In genomic region chr12:26903073-26903893, GRCm38 (mm10) we compare ENCODE assay signal across 8 mouse cellular contexts.
DNase-seq lines count a peak whose midpoint lies in the region; ATAC-seq and TF ChIP-seq lines count a peak whose summit lies in the region.
"Had no signal": no experiment of that assay in that cellular context is flagged by ENCODE, and none has a peak within 500 bp of the region (broad histone marks: within the 10 kb centered on the region; RNA-seq: fewer than 3 reads in every experiment).

No protein-coding gene starts in this region.

- in situ Hi-C loops in ES-E14 (cut with MboI; ENCODE audit: low sequenced_read_pairs in 2 of 2, unreplicated experiment in 2 of 2), result no loop called here

- ATAC-seq in midbrain, postnatal 0 days (ENCODE audit: low FRiP score), result peak; percentile 94
- ATAC-seq in megakaryocyte progenitor cell, adult 5-6 weeks (replicated peaks; ENCODE audit: poor library complexity), result no peak

- no peak for DNase-seq in ES-E14 (ENCODE audit: low read depth, low spot score)
- DNase-seq in brain, adult 2 months (ENCODE audit: low read depth, low spot score), result peak; percentile 75
- DNase-seq in frontal cortex, postnatal 25 days (ENCODE audit: low spot score in 2 of 2), result peak; percentile 15 to 21
- peak; percentile 15 to 24 for DNase-seq in layer of hippocampus, adult 2 months (ENCODE audit: low spot score in 2 of 2)
- peak; percentile 85 for DNase-seq in midbrain, postnatal 0 days (ENCODE audit: low spot score)
- DNase-seq in adrenal gland, adult 2 months, result no peak
- DNase-seq: liver, embryonic 13.5 days had no signal

- H3K4me1 ChIP-seq in ES-E14 (ENCODE audit: control insufficient read depth in 2 of 2, insufficient read depth in 2 of 2, low read length in 2 of 2, poor library complexity in 1 of 2), result peaks cover 0 to 6% of the 10 kb centered on the region in 2 experiments; a peak in 2 of 4 replicates
- peaks cover 9% of the 10 kb centered on the region; the same call in 1 of the 2 replicates for H3K4me1 ChIP-seq in midbrain, postnatal 0 days (ENCODE audit: insufficient read depth, low read length)
- H3K4me1 ChIP-seq: liver, embryonic 13.5 days had no signal

- no peaks in the 10 kb centered on the region for H3K36me3 ChIP-seq in ES-E14 (ENCODE audit: control insufficient read depth, insufficient read depth, low read length, poor library complexity, severe bottlenecking)
- no peaks in the 10 kb centered on the region for H3K36me3 ChIP-seq in midbrain, postnatal 0 days (ENCODE audit: insufficient read depth, low read length)
- H3K36me3 ChIP-seq: liver, embryonic 13.5 days had no signal

- no peaks in the 10 kb centered on the region for H3K27me3 ChIP-seq in midbrain, postnatal 0 days (ENCODE audit: insufficient read depth, low read length)
- H3K27me3 ChIP-seq: liver, embryonic 13.5 days had no signal

- TF ChIP-seq CTCF in layer of hippocampus, adult 2 months (conservative IDR thresholded peaks at IDR 0.05), result no peak
- no peak for TF ChIP-seq CTCF in midbrain, postnatal 0 days (IDR thresholded peaks at IDR 0.05)

- H3K4me3 ChIP-seq in ES-E14 (ENCODE audit: insufficient read depth in 1 of 2, low read depth in 1 of 2, low read length in 2 of 2, poor library complexity in 1 of 2, severe bottlenecking in 1 of 2), result no peak overlapping the region
- peak overlapping the region; percentile 53 for H3K4me3 ChIP-seq in layer of hippocampus, adult 2 months
- H3K4me3 ChIP-seq in midbrain, postnatal 0 days (ENCODE audit: low read depth, low read length), result peak overlapping the region; percentile 31
- H3K4me3 ChIP-seq: liver, embryonic 13.5 days had no signal

- H3K9ac ChIP-seq in ES-E14 (ENCODE audit: insufficient read depth, low read depth, low read length, poor library complexity, severe bottlenecking), result no peak overlapping the region
- peak overlapping the region; percentile 51 for H3K9ac ChIP-seq in midbrain, postnatal 0 days (replicated peaks; ENCODE audit: low read length, poor library complexity, severe bottlenecking)
- H3K9ac ChIP-seq: liver, embryonic 13.5 days had no signal

- no peaks in the 10 kb centered on the region for H3K9me3 ChIP-seq in ES-E14 (ENCODE audit: control insufficient read depth, insufficient read depth, low read depth, low read length)
- no peaks in the 10 kb centered on the region for H3K9me3 ChIP-seq in midbrain, postnatal 0 days (ENCODE audit: low read length)
- H3K9me3 ChIP-seq: liver, embryonic 13.5 days had no signal

- 9% methylated on average over 23 of the region's 23 CpGs for WGBS in midbrain, postnatal 0 days

- H3K4me2 ChIP-seq in midbrain, postnatal 0 days (ENCODE audit: low read depth, low read length, poor library complexity, severe bottlenecking), result peak overlapping the region; percentile 60
- H3K4me2 ChIP-seq: liver, embryonic 13.5 days had no signal

- peak overlapping the region; percentile 28; the same call in 1 of the 2 replicates for H3K27ac ChIP-seq in ES-E14 (ENCODE audit: insufficient read depth, low read depth, low read length, poor library complexity, severe bottlenecking)
- H3K27ac ChIP-seq in layer of hippocampus, adult 2 months, result no peak overlapping the region
- peak overlapping the region; percentile 82 for H3K27ac ChIP-seq in midbrain, postnatal 0 days (ENCODE audit: low read depth, low read length)
- H3K27ac ChIP-seq: liver, embryonic 13.5 days had no signal

TF ChIP-seq in ES-E14, 5 proteins besides CTCF, POLR2A, EP300 and RAD21:
- TF ChIP-seq HCFC1 (IDR thresholded peaks at IDR 0.05; ENCODE audit: borderline replicate concordance, insufficient read depth, low read length) (no peak), ZC3H11A (IDR thresholded peaks at IDR 0.05; ENCODE audit: borderline replicate concordance, low read depth, low read length) (no peak), MAFK (IDR thresholded peaks at IDR 0.05; ENCODE audit: insufficient read depth, low read depth, low read length) (no peak), ZNF384 (IDR thresholded peaks at IDR 0.05; ENCODE audit: low read depth, low read length) (no peak), CHD2 (IDR thresholded peaks at IDR 0.05; ENCODE audit: low read depth, low read length) (no peak)

Comparison
In these comparisons a context has a peak if more than half of its experiments do, and no peak if none do; other contexts are left out.
1. DNase-seq: peak in brain, adult 2 months (single experiment), frontal cortex, postnatal 25 days (2 of 2), layer of hippocampus, adult 2 months (2 of 2) and midbrain, postnatal 0 days (single experiment); none in ES-E14 (single experiment) and adrenal gland, adult 2 months (single experiment).
2. H3K4me3 ChIP-seq: peak in layer of hippocampus, adult 2 months (single experiment) and midbrain, postnatal 0 days (single experiment); none in ES-E14 (0 of 2).